Mouse (Mus musculus) hindbrain, postnatal 0 days (tissue): ENCODE data around the gene Gm20388. TPM values are rescaled to one million over a fixed set of nuclear protein-coding genes. Genes with fewer than 3 reads are reported as not detected.

Source experiments
- ATAC-seq: fragments of 200-750 bp; cut with Nextera tagmentation; 2 replicates; pipeline ENCODE4 v1.8.0; 2017; ENCODE audit warnings: mild to moderate bottlenecking, moderate TSS enrichment, moderate library complexity
- DNase-seq: peaks from one replicate; pipeline ENCODE4 v3.0.0-alpha.2; 2015; ENCODE audit warnings: low spot score
- H3K27ac ChIP-seq: fragments of 300-500 bp; sonication (generic); 2 replicates; pipeline ENCODE4 v1.5.1; 2014; ENCODE audit warnings: mild to moderate bottlenecking
- H3K27me3 ChIP-seq: fragments of 300-500 bp; sonication (generic); 2 replicates; pipeline ENCODE4 v1.6.1; 2014; ENCODE audit warnings: low read length, mixed read lengths; ENCODE audit not compliant: insufficient read depth
- H3K36me3 ChIP-seq: fragments of 300-500 bp; sonication (generic); 2 replicates; pipeline ENCODE4 v1.6.1; 2014; ENCODE audit warnings: low read length, mixed read lengths; ENCODE audit not compliant: insufficient read depth
- H3K4me1 ChIP-seq: fragments of 300-500 bp; sonication (generic); 2 replicates; pipeline ENCODE4 v1.6.1; 2014; ENCODE audit warnings: antibody characterized with exemption, low read length, mixed read lengths; ENCODE audit not compliant: insufficient read depth
- H3K4me2 ChIP-seq: fragments of 300-500 bp; sonication (generic); 2 replicates; pipeline ENCODE4 v1.6.1; 2014; ENCODE audit warnings: low read depth, mild to moderate bottlenecking, low read length, moderate library complexity, mixed read lengths
- H3K4me3 ChIP-seq: fragments of 300-500 bp; sonication (generic); 2 replicates; pipeline ENCODE4 v1.5.1; 2014; ENCODE audit warnings: low read length
- H3K9ac ChIP-seq: fragments of 300-500 bp; sonication (generic); replicated peaks from 2 replicates; pipeline ENCODE4 v1.6.1; 2014; ENCODE audit warnings: mild to moderate bottlenecking, low read length, moderate library complexity, mixed read lengths
- H3K9me3 ChIP-seq: fragments of 300-500 bp; sonication (generic); 2 replicates; pipeline ENCODE4 v1.6.1; 2016; ENCODE audit warnings: low read length, mixed read lengths
- CTCF ChIP-seq: IDR thresholded peaks from 2 replicates; pipeline ENCODE4 v1.5.1; 2016; ENCODE audit warnings: antibody characterized with exemption, control low read depth, low read depth
- WGBS: fragments of 180-500 bp; shearing (Covaris S2); extraction: QIAGEN DNeasy Blood & Tissue Kit; methylation state at CpG from one replicate; pipeline ENCODE4 v1.1.7; 2014; 5-methylcytosine and 5-hydroxymethylcytosine counted together
- polyA plus RNA-seq: library from polyadenylated mRNA; unstranded; fragments of >200 nt; fragmentation: Nextera tagmentation; extraction: Ambion mirVana; gene quantifications from 2 replicates; pipeline ENCODE4 v1.2.1, GENCODE M21; 2015
- total RNA-seq: library from RNA; depleted of rRNA; stranded (reverse); fragments of >200 nt; gene quantifications from 2 replicates; pipeline ENCODE4 v1.2.3, GENCODE M21; 2014

Gm20388 gene
- total and polyA plus RNA-seq, 2 experiments from 2014 or later: 71.3 TPM; not detected in 1

DNA sequence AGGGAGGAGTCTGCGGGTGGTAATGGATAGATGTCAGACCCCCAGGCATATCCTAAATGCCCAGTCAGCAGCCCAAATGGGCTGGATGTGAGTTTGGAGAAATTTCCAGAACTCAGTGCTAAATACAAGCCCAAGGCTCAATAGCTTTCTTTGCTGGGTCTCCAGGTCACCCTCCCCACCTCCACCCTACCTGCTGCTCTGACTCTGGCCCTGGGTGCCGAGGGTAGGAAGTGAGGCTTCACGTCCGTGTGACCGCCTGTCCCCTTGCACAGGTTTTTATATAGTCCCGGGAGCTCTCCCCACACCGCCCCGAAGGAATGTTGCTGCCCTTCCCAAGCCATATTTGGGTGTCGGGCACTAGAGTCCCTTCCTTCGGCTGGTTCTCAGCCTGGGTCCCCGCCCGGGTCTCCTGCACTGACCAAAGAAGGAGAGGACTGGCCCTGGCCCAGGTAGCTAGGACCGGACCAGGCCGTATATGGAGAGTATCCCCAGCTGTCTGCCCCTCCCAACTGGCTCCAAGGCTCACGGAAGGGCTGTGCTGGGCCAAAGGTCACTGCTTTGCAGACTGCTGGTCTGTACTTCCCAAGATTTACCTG, 3984.0 kb downstream of the Gm20388 start, which contains the start of gene Acta1:
TSS of gene Acta1 (minus strand) at position 250 of the 596 bp plus-strand sequence.
- peaks cover 22% of the 10 kb centered on the region for H3K27me3 ChIP-seq
- peaks cover 11% of the 10 kb centered on the region for H3K4me1 ChIP-seq
- WGBS: 31% methylated on average over 15 of the region's 15 CpGs
- DNase-seq: no peak
- no peak within 1 kb of the TSS for H3K9ac ChIP-seq
- H3K36me3 ChIP-seq: no peaks in the 10 kb centered on the region
- no peak within 1 kb of the TSS for H3K27ac ChIP-seq
- no peak for ATAC-seq
- no peak within 1 kb of the TSS for H3K4me2 ChIP-seq
- no peak within 1 kb of the TSS for H3K4me3 ChIP-seq
- TF ChIP-seq CTCF: no peak
- H3K9me3 ChIP-seq: no peaks in the 10 kb centered on the region

DNA sequence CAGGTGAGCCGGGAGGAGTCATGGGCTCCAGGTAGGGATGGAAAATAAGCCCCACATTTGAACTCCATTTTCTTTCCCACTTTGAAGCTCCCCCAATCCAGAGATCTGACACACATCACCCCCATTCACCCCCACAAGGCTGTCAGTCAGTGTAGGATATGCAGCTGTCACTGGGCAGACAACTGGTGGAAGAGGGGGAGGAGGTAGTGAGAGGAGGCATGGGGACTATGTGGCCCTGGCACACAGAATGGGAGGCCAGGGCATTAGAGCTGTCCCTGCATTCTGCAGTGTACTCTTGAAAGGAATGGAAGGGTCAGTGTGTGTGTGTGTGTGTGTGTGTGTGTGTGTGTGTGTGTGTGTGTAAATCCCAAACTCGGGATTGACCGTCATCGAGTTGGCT, 3984.6 kb downstream of the Gm20388 start:
- DNase-seq (no peak), ATAC-seq (no peak)
- H3K4me1 ChIP-seq: peaks cover 11% of the 10 kb centered on the region
- H3K36me3 ChIP-seq: no peaks in the 10 kb centered on the region
- no peak overlapping the region for H3K27ac ChIP-seq
- 77% methylated on average over 4 of the region's 4 CpGs for WGBS
- no peaks in the 10 kb centered on the region for H3K9me3 ChIP-seq
- H3K4me3 ChIP-seq: no peak overlapping the region
- H3K27me3 ChIP-seq: peaks cover 19% of the 10 kb centered on the region
- H3K9ac ChIP-seq: no peak overlapping the region
- TF ChIP-seq CTCF: no peak
- H3K4me2 ChIP-seq: no peak overlapping the region

DNA sequence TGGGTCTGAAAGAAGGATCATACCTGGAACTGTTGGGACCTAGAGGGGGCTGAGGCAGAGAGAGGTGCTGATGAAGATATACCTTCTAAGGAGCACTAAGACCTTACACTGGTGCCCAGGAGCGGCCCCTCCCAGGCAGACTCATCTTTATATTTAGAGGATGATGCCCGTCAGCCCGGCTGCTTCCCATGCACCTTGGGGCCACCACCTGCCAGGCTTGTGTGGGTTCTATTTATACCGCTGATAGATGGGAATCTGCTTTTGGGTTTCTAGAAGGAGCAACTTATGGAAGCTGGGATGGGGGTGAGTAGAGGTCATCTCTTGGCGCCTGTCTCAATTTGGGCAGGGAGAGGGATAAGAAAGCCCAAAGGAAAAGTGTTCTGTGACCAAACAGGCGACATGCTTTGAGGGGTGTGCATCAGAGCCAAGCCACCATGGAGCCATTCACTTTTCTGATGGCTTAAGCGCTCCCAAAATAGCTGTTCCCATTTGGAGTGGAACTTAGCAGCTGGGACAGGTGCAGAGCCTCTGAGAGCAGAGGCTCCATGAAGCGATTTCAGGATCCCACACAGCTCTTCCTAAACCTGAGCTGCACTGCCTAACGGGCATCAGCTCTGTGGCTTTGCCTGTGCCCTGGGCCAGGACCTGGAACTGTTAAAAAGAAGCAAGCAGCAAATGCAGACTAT, 3985.2 kb downstream of the Gm20388 start:
- no peak overlapping the region for H3K9ac ChIP-seq
- H3K9me3 ChIP-seq: no peaks in the 10 kb centered on the region
- H3K4me2 ChIP-seq: no peak overlapping the region
- DNase-seq (no peak), ATAC-seq (no peak)
- TF ChIP-seq CTCF: no peak
- no peak overlapping the region for H3K27ac ChIP-seq
- peaks cover 11% of the 10 kb centered on the region for H3K4me1 ChIP-seq
- no peak overlapping the region for H3K4me3 ChIP-seq
- 69% methylated on average over 9 of the region's 9 CpGs for WGBS
- peaks cover 19% of the 10 kb centered on the region for H3K27me3 ChIP-seq
- H3K36me3 ChIP-seq: peaks cover 5% of the 10 kb centered on the region; the same call in 1 of the 2 replicates

DNA sequence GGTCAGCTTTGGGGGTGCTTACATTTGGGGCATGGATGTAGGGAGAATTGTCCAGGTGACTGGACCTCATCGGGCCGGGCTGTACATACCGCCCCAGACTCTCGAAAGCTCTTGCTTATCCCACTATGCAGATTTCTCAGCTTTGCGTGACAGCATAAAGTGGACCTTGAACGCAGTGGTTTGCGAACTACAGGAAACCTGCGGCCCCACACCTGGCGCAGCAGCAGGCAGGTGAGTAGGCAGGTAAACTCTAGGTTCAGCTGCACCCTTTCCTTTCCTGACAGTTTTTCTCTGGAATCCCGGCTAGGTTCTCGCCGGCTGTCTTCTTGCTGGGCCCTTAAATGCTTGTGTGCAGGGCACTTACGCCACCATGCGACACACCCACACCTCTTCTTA, 3985.7 kb downstream of the Gm20388 start:
- no peak overlapping the region for H3K4me3 ChIP-seq
- 70% methylated on average over 14 of the region's 14 CpGs for WGBS

DNA sequence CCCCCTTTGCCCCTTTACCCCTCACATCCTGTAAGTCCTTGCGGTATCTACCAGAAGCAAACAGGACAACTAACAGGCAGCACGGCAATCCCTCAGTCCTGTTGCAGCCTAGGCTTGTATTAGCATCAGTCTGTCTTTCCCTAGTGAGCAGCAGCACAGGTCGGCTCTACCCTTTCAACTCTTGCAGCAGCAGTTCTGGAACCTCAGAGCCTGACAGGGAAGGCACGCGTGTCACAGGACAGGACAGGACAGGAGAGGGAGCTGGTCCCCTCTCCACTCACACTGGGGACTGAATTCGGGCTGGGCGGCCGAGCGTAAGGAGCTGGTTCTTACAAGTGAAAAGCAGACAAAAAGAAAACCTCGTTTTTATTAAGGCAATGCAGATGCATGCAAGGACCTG, 3986.1 kb downstream of the Gm20388 start:
- no peak overlapping the region for H3K9ac ChIP-seq
- peaks cover 12% of the 10 kb centered on the region for H3K36me3 ChIP-seq
- no peak overlapping the region for H3K4me2 ChIP-seq
- H3K27me3 ChIP-seq: peaks cover 19% of the 10 kb centered on the region
- H3K9me3 ChIP-seq: no peaks in the 10 kb centered on the region
- no peak overlapping the region for H3K4me3 ChIP-seq
- no peak for ATAC-seq
- DNase-seq: no peak
- WGBS: 55% methylated on average over 10 of the region's 10 CpGs
- no peak overlapping the region for H3K27ac ChIP-seq
- TF ChIP-seq CTCF: no peak
- peaks cover 5% of the 10 kb centered on the region; the same call in 1 of the 2 replicates for H3K4me1 ChIP-seq

More for the DNA sequence above, 3985.7 kb downstream of the Gm20388 start:
- Histone ChIP-seq H3K27ac (no peak overlapping the region), H3K9ac (no peak overlapping the region), H3K36me3 (peaks cover 8% of the 10 kb centered on the region; the same call in 1 of the 2 replicates), H3K4me2 (no peak overlapping the region), H3K9me3 (no peaks in the 10 kb centered on the region), H3K27me3 (peaks cover 19% of the 10 kb centered on the region), H3K4me1 (peaks cover 8% of the 10 kb centered on the region)
- ATAC-seq (no peak), DNase-seq (no peak)
- no peak for TF ChIP-seq CTCF

DNA sequence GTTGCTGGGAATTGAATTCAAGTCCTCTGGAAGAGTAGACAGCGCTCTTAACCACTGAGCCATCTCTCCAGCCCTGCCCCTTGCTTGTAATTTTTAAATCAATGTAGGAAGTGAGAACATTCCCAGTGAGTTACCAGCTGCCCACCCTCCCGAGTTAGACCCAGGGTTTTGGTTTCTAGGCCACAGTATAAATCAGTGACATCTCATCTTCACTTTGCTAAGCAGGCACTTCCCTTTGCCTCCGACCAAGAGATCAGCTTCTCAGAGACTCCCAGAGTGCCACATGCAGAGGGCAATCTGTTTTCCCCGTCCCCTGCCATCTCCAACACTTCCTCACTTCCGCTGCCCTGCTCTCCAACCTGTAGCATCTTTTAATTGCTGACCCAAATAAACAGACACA, 3987.9 kb downstream of the Gm20388 start:
- no peaks in the 10 kb centered on the region for H3K4me1 ChIP-seq
- H3K9me3 ChIP-seq: no peaks in the 10 kb centered on the region
- ATAC-seq: no peak
- H3K27me3 ChIP-seq: peaks cover 12% of the 10 kb centered on the region; the same call in 1 of the 2 replicates
- peaks cover 23% of the 10 kb centered on the region for H3K36me3 ChIP-seq
- WGBS: 83% methylated on average over 5 of the region's 5 CpGs
- no peak overlapping the region for H3K4me3 ChIP-seq
- DNase-seq: no peak
- no peak overlapping the region for H3K4me2 ChIP-seq
- no peak for TF ChIP-seq CTCF
- H3K9ac ChIP-seq: no peak overlapping the region
- no peak overlapping the region for H3K27ac ChIP-seq

DNA sequence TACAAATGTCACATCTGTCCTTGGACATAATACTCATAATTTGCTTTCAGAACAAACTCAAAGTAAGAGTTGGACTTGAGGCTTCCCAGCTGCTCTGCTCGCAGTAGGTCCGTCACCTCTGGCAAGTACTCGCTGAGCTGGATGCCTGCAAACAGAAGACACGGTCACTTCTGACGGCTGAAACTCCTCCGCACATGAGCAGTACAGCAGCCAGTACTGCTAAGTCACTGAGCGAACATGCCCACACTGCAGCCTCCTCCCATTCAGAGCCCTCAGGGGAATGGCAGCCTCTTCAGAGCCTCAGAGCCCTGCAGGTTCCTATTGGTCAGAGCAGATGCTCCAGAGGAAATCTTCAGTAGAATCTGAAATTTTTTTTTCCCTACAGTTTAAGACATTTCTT, 3988.7 kb downstream of the Gm20388 start:
- 94% methylated on average over 7 of the region's 7 CpGs for WGBS
- Histone ChIP-seq H3K9ac (no peak overlapping the region), H3K36me3 (peaks cover 30% of the 10 kb centered on the region), H3K4me1 (no peaks in the 10 kb centered on the region), H3K9me3 (no peaks in the 10 kb centered on the region), H3K27ac (no peak overlapping the region), H3K4me2 (no peak overlapping the region), H3K4me3 (no peak overlapping the region), H3K27me3 (peaks cover 9% of the 10 kb centered on the region; the same call in 1 of the 2 replicates)
- DNase-seq (no peak), ATAC-seq (no peak)
- TF ChIP-seq CTCF: no peak
